Mouse (Mus musculus): Measurements from ENCODE around the gene Zfp120.
"Not testable (repeated sequence)": the region's sequence is repeated elsewhere in the genome, so short reads cannot be mapped to it uniquely, and the experiment has no call there.

Zfp120 gene

DNA sequence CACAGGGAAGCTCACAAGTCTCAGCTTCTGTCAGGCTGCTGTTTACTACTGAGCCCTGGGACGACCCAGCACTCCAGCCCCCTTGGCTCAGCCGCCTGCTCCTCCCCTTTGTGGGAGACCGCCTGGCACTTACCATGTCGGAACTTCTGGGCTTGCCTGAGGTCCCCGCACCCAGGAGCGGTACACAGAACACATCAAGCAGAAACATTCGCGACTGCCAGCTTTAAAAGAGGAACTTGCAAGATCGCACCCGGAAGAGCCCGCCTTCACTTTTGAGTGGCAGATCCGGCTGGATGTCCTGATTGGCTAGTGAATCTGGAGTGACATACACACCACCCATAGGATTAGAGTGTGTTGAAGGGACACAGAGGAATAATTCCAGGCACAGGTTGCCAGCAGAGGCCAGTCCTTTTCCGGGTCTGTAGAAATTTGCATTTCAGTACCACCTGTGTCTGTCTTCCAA lies at the start of gene Zfp120:
Gene Zfp120 (minus strand): TSS at position 274 of the 463 bp plus-strand sequence.
- DNase-seq (ENCODE audit: extremely low read depth, insufficient read length, low spot score), result peak; percentile 89

DNA sequence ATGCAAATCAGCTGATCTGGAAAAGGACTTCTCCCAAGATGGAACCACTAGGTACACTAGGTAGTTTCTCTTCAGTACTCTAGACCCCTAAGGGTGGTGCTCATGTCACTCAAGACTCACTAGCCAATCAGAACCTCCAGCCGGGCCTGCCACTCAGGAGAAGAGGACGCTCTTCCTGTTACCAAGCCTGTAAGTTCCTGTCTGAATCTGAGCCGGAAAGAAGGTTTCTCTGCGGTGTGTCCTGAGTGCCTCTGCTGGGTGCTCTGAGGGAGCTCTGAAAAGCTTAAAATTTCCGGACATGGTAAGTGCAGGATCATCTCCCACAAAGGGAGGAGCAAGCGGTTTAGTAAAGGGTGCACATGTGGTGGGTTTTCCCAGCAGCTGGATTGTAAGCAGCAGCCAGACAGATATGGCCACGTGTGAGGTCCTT lies 45.1 kb upstream of the Zfp120 start, which contains the start of gene Gm14139:
Gene Gm14139 (plus strand): TSS at position 186 of the 430 bp plus-strand sequence.
- peak; percentile 68 for DNase-seq (ENCODE audit: extremely low read depth, insufficient read length, low spot score)

- DNase-seq (ENCODE audit: extremely low read depth, insufficient read length, low spot score), result not testable (repeated sequence)
These were observed 44.5 kb upstream of the Zfp120 start for GRCm38 (mm10) chr2:150181046-150181445.

- DNase-seq (ENCODE audit: extremely low read depth, insufficient read length, low spot score), result not testable (repeated sequence)
These were observed 43.1 kb upstream of the Zfp120 start, which contains the start of gene Gm10770 for GRCm38 (mm10) chr2:150179579-150179978. TSS of gene Gm10770 (minus strand) at chr2:150179679.

DNA sequence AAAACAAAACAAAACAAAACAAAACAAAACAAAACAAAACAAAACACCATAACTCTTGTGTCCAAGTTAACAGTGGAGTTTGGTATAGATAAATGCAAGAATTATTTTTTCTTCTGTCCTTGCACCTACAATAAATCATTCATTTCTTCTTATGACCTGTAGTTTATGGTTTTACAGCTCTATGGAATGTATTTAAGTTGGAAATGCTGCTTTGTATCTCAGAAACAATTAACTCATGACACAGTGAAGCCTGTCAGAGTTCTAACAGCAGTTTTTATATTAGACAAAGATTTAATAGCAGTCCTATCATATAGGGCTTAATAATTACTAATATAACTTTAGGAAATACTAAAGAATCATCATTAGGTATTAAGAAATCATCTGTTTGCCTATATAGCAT lies 37.3 kb upstream of the Zfp120 start:
- no peak for DNase-seq (ENCODE audit: extremely low read depth, insufficient read length, low spot score)

DNA sequence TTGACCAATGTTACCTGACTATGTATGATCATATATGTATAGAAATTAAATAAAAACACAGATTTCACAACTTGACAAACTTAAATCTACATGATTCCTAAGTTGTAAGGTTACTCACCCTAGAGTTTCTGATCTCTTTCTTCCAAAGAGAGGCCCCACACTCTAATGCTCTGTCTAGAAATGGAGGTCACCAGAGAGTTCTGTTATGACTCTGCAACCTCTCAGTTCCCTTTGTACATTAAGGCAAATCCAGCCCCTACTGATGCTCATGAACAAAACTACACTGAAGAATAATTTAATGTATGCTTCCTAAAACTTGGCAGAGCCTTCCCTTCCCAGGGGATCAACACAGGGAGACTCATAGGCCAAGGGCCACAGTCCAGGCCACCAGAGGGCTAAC lies 30.2 kb upstream of the Zfp120 start:
- no peak for DNase-seq (ENCODE audit: extremely low read depth, insufficient read length, low spot score)

- DNase-seq (ENCODE audit: extremely low read depth, insufficient read length, low spot score), result no peak
These were observed 3.7 kb downstream of the Zfp120 start for GRCm38 (mm10) chr2:150132773-150133172.

DNA sequence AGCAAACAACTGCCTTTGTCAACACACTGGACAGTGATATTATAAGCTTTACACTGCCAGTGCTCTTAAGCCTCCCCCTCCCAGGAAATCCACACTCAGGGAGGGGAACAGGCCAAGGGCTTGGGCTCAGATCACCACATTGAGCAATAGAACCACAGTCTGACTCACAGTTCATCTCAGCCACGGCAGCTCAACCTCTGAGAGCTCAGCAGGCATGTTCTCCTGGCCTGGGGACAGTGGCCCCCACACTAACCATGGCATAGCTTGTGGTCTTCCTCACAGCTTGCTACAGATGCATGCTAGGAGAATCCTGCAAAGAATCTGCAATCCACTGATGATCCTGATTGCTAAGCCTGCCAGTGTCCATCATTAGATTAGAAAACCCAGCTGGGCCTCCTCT lies 4.5 kb downstream of the Zfp120 start:
- peak; percentile 27 for DNase-seq (ENCODE audit: extremely low read depth, insufficient read length, low spot score)

DNA sequence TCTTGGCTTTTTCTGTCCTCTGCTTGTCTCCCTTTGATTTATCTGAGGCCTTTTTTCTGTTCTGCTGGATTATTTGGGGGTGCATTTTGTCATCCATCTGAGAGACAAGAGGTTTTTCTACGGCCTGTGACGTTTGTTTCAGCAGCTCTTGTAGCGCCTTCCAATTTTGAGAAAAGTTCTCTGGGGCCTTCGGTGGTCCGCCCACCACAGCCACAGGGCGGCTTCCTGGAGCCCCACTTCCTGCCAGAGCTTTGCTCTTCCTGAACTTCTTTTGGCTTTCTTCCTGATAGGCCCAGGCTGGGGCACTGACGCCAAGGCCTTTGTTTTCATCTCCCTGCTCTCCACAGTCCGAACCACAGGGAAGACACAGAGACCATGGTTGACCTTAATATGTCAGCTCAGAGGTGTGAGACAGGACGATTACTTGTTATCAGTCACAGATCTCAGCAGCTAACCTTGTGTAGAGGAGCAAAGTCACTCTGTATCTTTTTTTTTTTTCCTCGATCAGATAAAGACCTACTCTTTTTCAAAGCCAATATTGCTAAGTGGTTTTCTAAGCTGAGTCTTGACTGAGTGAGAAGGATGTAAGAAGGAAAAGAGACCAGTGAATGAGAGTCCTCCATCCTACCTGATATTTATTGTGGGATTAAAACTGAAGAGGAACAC lies 25.1 kb downstream of the Zfp120 start:
- no peak for DNase-seq (ENCODE audit: extremely low read depth, insufficient read length, low spot score)

DNA sequence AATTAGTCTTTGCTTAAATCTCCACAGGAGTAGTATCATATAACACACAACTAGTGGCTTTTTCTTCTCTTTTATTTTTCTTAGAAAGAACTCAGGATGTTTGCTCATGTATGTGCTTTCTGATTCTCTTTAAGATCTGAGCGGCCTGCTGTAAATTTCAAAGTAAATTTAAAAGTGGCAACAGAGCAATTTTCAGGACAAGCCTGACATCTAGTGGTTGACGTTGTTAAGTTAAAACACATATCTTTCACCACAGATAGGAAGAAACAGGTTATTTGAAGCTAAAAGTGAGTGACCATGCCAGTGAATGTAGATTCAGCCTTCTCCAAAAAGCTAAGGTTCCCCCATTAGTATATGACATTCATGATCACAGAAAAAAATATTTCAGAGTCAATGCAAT lies 36.9 kb downstream of the Zfp120 start:
- peak; percentile 24 for DNase-seq (ENCODE audit: extremely low read depth, insufficient read length, low spot score)
